Mouse (Mus musculus) liver, embryonic 12.5 days (tissue): ENCODE measurements at regions not wholly inside any gene's neighbourhood (a gene's known extent, or its start where the extent isn't known, plus 50 kb on each side); places are given as distances from the start of the nearest gene placed in this dataset.

Experiments
- ATAC-seq: fragments of 200-750 bp; cut with Nextera tagmentation; 2 replicates; pipeline ENCODE4 v1.8.0; 2017; ENCODE audit warnings: moderate number of reproducible peaks, mild to moderate bottlenecking, moderate library complexity
- H3K27ac ChIP-seq: fragments of 300-500 bp; sonication (generic); 2 replicates; pipeline ENCODE4 v1.5.1; 2016; ENCODE audit warnings: mild to moderate bottlenecking
- H3K27me3 ChIP-seq: fragments of 300-500 bp; sonication (generic); replicated peaks from 2 replicates; pipeline ENCODE4 v1.6.1; 2016; ENCODE audit warnings: mild to moderate bottlenecking, moderate library complexity
- H3K36me3 ChIP-seq: fragments of 300-500 bp; sonication (generic); 2 replicates; pipeline ENCODE4 v1.6.1; 2016; ENCODE audit warnings: mild to moderate bottlenecking, moderate library complexity
- H3K4me1 ChIP-seq: fragments of 300-500 bp; sonication (generic); 2 replicates; pipeline ENCODE4 v1.6.1; 2016
- H3K4me2 ChIP-seq: fragments of 300-500 bp; sonication (generic); 2 replicates; pipeline ENCODE4 v1.6.1; 2016; ENCODE audit warnings: mild to moderate bottlenecking, moderate library complexity
- H3K4me3 ChIP-seq: fragments of 300-500 bp; sonication (generic); 2 replicates; pipeline ENCODE4 v1.5.1; 2016; ENCODE audit warnings: mild to moderate bottlenecking, moderate library complexity
- H3K9ac ChIP-seq: fragments of 300-500 bp; sonication (generic); 2 replicates; pipeline ENCODE4 v1.6.1; 2016; ENCODE audit warnings: mild to moderate bottlenecking, moderate library complexity
- H3K9me3 ChIP-seq: fragments of 300-500 bp; sonication (generic); replicated peaks from 2 replicates; pipeline ENCODE4 v1.6.1; 2016; ENCODE audit warnings: mild to moderate bottlenecking, moderate library complexity
- WGBS: fragments of 180-500 bp; shearing (Covaris S2); methylation state at CpG from one replicate; pipeline ENCODE4 v1.1.7; 2016; ENCODE audit not compliant: insufficient replicate concordance; 5-methylcytosine and 5-hydroxymethylcytosine counted together

GRCm38 (mm10) chr10:39272387-39272949 is 96.2 kb upstream of the Fyn start:
- Histone ChIP-seq H3K4me2 (no peak overlapping the region), H3K4me1 (no peaks in the 10 kb centered on the region), H3K9ac (no peak overlapping the region), H3K36me3 (no peaks in the 10 kb centered on the region), H3K4me3 (no peak overlapping the region), H3K27me3 (no peaks in the 10 kb centered on the region; the same call in 1 of the 2 replicates), H3K9me3 (no peaks in the 10 kb centered on the region), H3K27ac (no peak overlapping the region)
- WGBS: 66% methylated on average over 6 of the region's 6 CpGs
- ATAC-seq: no peak

GRCm38 (mm10) chr10:39270406-39270805 is 98.2 kb upstream of the Fyn start:
- Histone ChIP-seq H3K4me1 (0 out of 2 replicates have a peak, but pooled peaks cover 6% of the 10 kb centered on the region), H3K36me3 (no peaks in the 10 kb centered on the region), H3K4me3 (no peak overlapping the region), H3K27ac (no peak overlapping the region), H3K27me3 (no peaks in the 10 kb centered on the region; the same call in 1 of the 2 replicates), H3K9me3 (no peaks in the 10 kb centered on the region), H3K9ac (no peak overlapping the region), H3K4me2 (no peak overlapping the region)
- ATAC-seq: no peak
- WGBS: 66% methylated on average over 3 of the region's 3 CpGs

- no peaks in the 10 kb centered on the region for H3K36me3 ChIP-seq
- no peaks in the 10 kb centered on the region for H3K9me3 ChIP-seq
- ATAC-seq: no peak
- H3K4me1 ChIP-seq: 0 out of 2 replicates have a peak, but pooled peaks cover 6% of the 10 kb centered on the region
- no peak overlapping the region for H3K4me2 ChIP-seq
- WGBS: 80% methylated on average over 6 of the region's 6 CpGs
- H3K27ac ChIP-seq: no peak overlapping the region
- H3K27me3 ChIP-seq: no peaks in the 10 kb centered on the region; the same call in 1 of the 2 replicates
- H3K4me3 ChIP-seq: no peak overlapping the region
- H3K9ac ChIP-seq: no peak overlapping the region
Observed at GRCm38 (mm10) chr10:39267236-39267635, 101.4 kb upstream of the Fyn start.

GRCm38 (mm10) chr10:39266482-39266881 is 102.2 kb upstream of the Fyn start:
- H3K4me2 ChIP-seq: no peak overlapping the region
- no peak overlapping the region for H3K9ac ChIP-seq
- 0 out of 2 replicates have a peak, but pooled peaks cover 6% of the 10 kb centered on the region for H3K4me1 ChIP-seq
- H3K4me3 ChIP-seq: no peak overlapping the region
- WGBS: 20% methylated on average over 5 of the region's 5 CpGs
- no peaks in the 10 kb centered on the region; the same call in 1 of the 2 replicates for H3K27me3 ChIP-seq
- ATAC-seq: no peak
- H3K36me3 ChIP-seq: no peaks in the 10 kb centered on the region
- H3K27ac ChIP-seq: peak overlapping the region; percentile 20; the same call in 1 of the 2 replicates
- H3K9me3 ChIP-seq: no peaks in the 10 kb centered on the region

GRCm38 (mm10) chr10:39262466-39262865 is 98.9 kb upstream of the Ccn6 start:
- Histone ChIP-seq H3K36me3 (no peaks in the 10 kb centered on the region), H3K4me3 (no peak overlapping the region), H3K27me3 (no peaks in the 10 kb centered on the region), H3K9ac (no peak overlapping the region), H3K4me2 (no peak overlapping the region), H3K4me1 (0 out of 2 replicates have a peak, but pooled peaks cover 6% of the 10 kb centered on the region), H3K9me3 (no peaks in the 10 kb centered on the region), H3K27ac (no peak overlapping the region)
- 44% methylated on average over 7 of the region's 7 CpGs for WGBS
- no peak for ATAC-seq

- Histone ChIP-seq H3K27me3 (no peaks in the 10 kb centered on the region), H3K27ac (no peak overlapping the region), H3K4me2 (no peak overlapping the region), H3K36me3 (no peaks in the 10 kb centered on the region), H3K4me3 (no peak overlapping the region), H3K9me3 (no peaks in the 10 kb centered on the region), H3K9ac (no peak overlapping the region), H3K4me1 (0 out of 2 replicates have a peak, but pooled peaks cover 3% of the 10 kb centered on the region)
- 60% methylated on average over 8 of the region's 8 CpGs for WGBS
- no peak for ATAC-seq
Observed at GRCm38 (mm10) chr10:39261174-39262145, 97.9 kb upstream of the Ccn6 start.

GRCm38 (mm10) chr10:39260061-39260460 is 96.5 kb upstream of the Ccn6 start:
- ATAC-seq: no peak
- H3K36me3 ChIP-seq: no peaks in the 10 kb centered on the region

GRCm38 (mm10) chr10:39257371-39258154 is 94.0 kb upstream of the Ccn6 start:
- Histone ChIP-seq H3K4me1 (no peaks in the 10 kb centered on the region), H3K36me3 (no peaks in the 10 kb centered on the region), H3K4me2 (no peak overlapping the region), H3K27ac (no peak overlapping the region), H3K9me3 (no peaks in the 10 kb centered on the region), H3K27me3 (no peaks in the 10 kb centered on the region), H3K9ac (no peak overlapping the region), H3K4me3 (no peak overlapping the region)
- 66% methylated on average over 2 of the region's 2 CpGs for WGBS
- ATAC-seq: no peak

More at GRCm38 (mm10) chr10:39260061-39260460, 96.5 kb upstream of the Ccn6 start:
- no peak overlapping the region for H3K27ac ChIP-seq
- H3K4me3 ChIP-seq: no peak overlapping the region
- H3K4me1 ChIP-seq: no peaks in the 10 kb centered on the region
- no peaks in the 10 kb centered on the region for H3K27me3 ChIP-seq
- H3K9ac ChIP-seq: no peak overlapping the region
- no peaks in the 10 kb centered on the region for H3K9me3 ChIP-seq
- WGBS: 63% methylated on average over 6 of the region's 6 CpGs
- H3K4me2 ChIP-seq: no peak overlapping the region

- H3K4me2 ChIP-seq: no peak overlapping the region
- H3K4me1 ChIP-seq: no peaks in the 10 kb centered on the region
- H3K9me3 ChIP-seq: no peaks in the 10 kb centered on the region
- no peak overlapping the region for H3K4me3 ChIP-seq
- no peak for ATAC-seq
- no peak overlapping the region for H3K9ac ChIP-seq
- H3K27ac ChIP-seq: no peak overlapping the region
- H3K36me3 ChIP-seq: no peaks in the 10 kb centered on the region
- H3K27me3 ChIP-seq: no peaks in the 10 kb centered on the region
- WGBS: 47% methylated on average over 2 of the region's 2 CpGs
Observed at GRCm38 (mm10) chr10:39254561-39254960, 91.0 kb upstream of the Ccn6 start.

- WGBS: 44% methylated on average over 3 of the region's 3 CpGs
- no peak overlapping the region for H3K27ac ChIP-seq
- H3K4me2 ChIP-seq: no peak overlapping the region
- H3K9me3 ChIP-seq: no peaks in the 10 kb centered on the region
- no peak overlapping the region for H3K4me3 ChIP-seq
- H3K9ac ChIP-seq: no peak overlapping the region
- no peaks in the 10 kb centered on the region for H3K27me3 ChIP-seq
- H3K36me3 ChIP-seq: no peaks in the 10 kb centered on the region
- ATAC-seq: no peak
- H3K4me1 ChIP-seq: no peaks in the 10 kb centered on the region
Observed at GRCm38 (mm10) chr10:39250039-39250438, 86.4 kb upstream of the Ccn6 start.

- no peaks in the 10 kb centered on the region for H3K27me3 ChIP-seq
- no peaks in the 10 kb centered on the region for H3K36me3 ChIP-seq
- H3K9me3 ChIP-seq: no peaks in the 10 kb centered on the region
- no peak overlapping the region for H3K4me2 ChIP-seq
- ATAC-seq: no peak
- no peak overlapping the region for H3K4me3 ChIP-seq
- H3K4me1 ChIP-seq: no peaks in the 10 kb centered on the region
- H3K9ac ChIP-seq: no peak overlapping the region
- WGBS: 59% methylated on average over 4 of the region's 4 CpGs
- no peak overlapping the region for H3K27ac ChIP-seq
Observed at GRCm38 (mm10) chr10:39248486-39248885, 84.9 kb upstream of the Ccn6 start.
